Mouse (Mus musculus) kidney, postnatal 0 days (tissue): ENCODE measurements at regions not wholly inside any gene's neighbourhood (a gene's known extent, or its start where the extent isn't known, plus 50 kb on each side); places are given as distances from the start of the nearest gene placed in this dataset.

Source experiments
- ATAC-seq: fragments of 200-750 bp; cut with Nextera tagmentation; replicated peaks from 2 replicates; pipeline ENCODE4 v1.8.0; 2017; ENCODE audit warnings: low read depth, moderate number of reproducible peaks, moderate TSS enrichment, moderate library complexity; ENCODE audit not compliant: low FRiP score
- DNase-seq: peaks from one replicate; pipeline ENCODE4 v3.0.0-alpha.2; 2016; ENCODE audit warnings: low spot score
- H3K27ac ChIP-seq: fragments of 300-500 bp; sonication (generic); 2 replicates; pipeline ENCODE4 v1.5.1; 2014; ENCODE audit warnings: mild to moderate bottlenecking
- H3K27me3 ChIP-seq: fragments of 300-500 bp; sonication (generic); 2 replicates; pipeline ENCODE4 v1.6.1; 2014; ENCODE audit warnings: low read length, mixed read lengths; ENCODE audit not compliant: insufficient read depth
- H3K36me3 ChIP-seq: fragments of 300-500 bp; sonication (generic); 2 replicates; pipeline ENCODE4 v1.6.1; 2014; ENCODE audit warnings: low read length, mixed read lengths; ENCODE audit not compliant: insufficient read depth
- H3K4me1 ChIP-seq: fragments of 300-500 bp; sonication (generic); replicated peaks from 2 replicates; pipeline ENCODE4 v1.6.1; 2014; ENCODE audit warnings: antibody characterized with exemption, low read length, mixed read lengths; ENCODE audit not compliant: insufficient read depth
- H3K4me2 ChIP-seq: fragments of 300-500 bp; sonication (generic); 2 replicates; pipeline ENCODE4 v1.6.1; 2014; ENCODE audit warnings: mild to moderate bottlenecking, low read length, moderate library complexity, mixed read lengths
- H3K4me3 ChIP-seq: fragments of 300-500 bp; sonication (generic); replicated peaks from 2 replicates; pipeline ENCODE4 v1.5.1; 2014; ENCODE audit warnings: low read depth, low read length
- H3K9ac ChIP-seq: fragments of 300-500 bp; sonication (generic); 2 replicates; pipeline ENCODE4 v1.6.1; 2014; ENCODE audit warnings: low read depth, low read length
- H3K9me3 ChIP-seq: fragments of 300-500 bp; sonication (generic); replicated peaks from 2 replicates; pipeline ENCODE4 v1.6.1; 2016; ENCODE audit warnings: low read length, inconsistent platforms, mixed read lengths
- CTCF ChIP-seq: IDR thresholded peaks from 2 replicates; pipeline ENCODE4 v1.5.1; 2016; ENCODE audit warnings: antibody characterized with exemption, low read depth, mild to moderate bottlenecking, moderate library complexity
- WGBS: fragments of 180-500 bp; shearing (Covaris S2); extraction: QIAGEN DNeasy Blood & Tissue Kit; methylation state at CpG from one replicate; pipeline ENCODE4 v1.1.7; 2014; 5-methylcytosine and 5-hydroxymethylcytosine counted together

GRCm38 (mm10) chr5:64519036-64519435, 284.2 kb upstream of the Klf3 start:
- 53% methylated on average over 7 of the region's 7 CpGs for WGBS

DNA sequence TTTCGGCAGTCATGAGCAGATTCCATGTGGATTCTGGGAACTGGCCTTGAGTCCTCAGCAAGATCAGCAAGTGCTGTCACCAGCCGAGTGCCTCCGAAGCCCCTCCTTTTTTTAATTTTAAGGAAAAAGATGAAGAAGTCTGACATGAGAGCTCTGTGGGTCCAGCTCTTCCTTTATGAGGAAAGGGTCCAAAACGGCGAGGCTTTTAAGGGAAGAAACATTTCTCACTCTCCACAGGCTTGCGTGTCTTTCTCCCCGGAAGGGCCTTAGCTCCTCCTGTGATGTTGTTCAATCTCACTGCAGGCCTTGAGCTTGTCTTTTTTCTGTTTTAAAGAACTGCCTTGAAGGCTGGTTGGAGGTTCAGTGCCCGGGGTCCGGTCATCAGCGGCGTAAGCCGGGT, 283.5 kb upstream of the Klf3 start:
- 89% methylated on average over 12 of the region's 12 CpGs for WGBS
- ATAC-seq (no peak), DNase-seq (no peak)
- Histone ChIP-seq H3K9me3 (no peaks in the 10 kb centered on the region), H3K27me3 (no peaks in the 10 kb centered on the region), H3K4me2 (no peak overlapping the region), H3K27ac (no peak overlapping the region), H3K9ac (no peak overlapping the region), H3K4me1 (no peaks in the 10 kb centered on the region), H3K4me3 (no peak overlapping the region), H3K36me3 (no peaks in the 10 kb centered on the region)
- no peak for TF ChIP-seq CTCF

More at GRCm38 (mm10) chr5:64519036-64519435, 284.2 kb upstream of the Klf3 start:
- H3K4me2 ChIP-seq = no peak overlapping the region
- ATAC-seq (no peak; the same call in 1 of the 2 replicates), DNase-seq (no peak)
- H3K36me3 ChIP-seq = no peaks in the 10 kb centered on the region
- no peaks in the 10 kb centered on the region for H3K27me3 ChIP-seq
- no peak overlapping the region for H3K4me3 ChIP-seq
- H3K4me1 ChIP-seq = no peaks in the 10 kb centered on the region
- no peak overlapping the region for H3K9ac ChIP-seq
- no peak for TF ChIP-seq CTCF
- H3K9me3 ChIP-seq = no peaks in the 10 kb centered on the region
- no peak overlapping the region for H3K27ac ChIP-seq

DNA sequence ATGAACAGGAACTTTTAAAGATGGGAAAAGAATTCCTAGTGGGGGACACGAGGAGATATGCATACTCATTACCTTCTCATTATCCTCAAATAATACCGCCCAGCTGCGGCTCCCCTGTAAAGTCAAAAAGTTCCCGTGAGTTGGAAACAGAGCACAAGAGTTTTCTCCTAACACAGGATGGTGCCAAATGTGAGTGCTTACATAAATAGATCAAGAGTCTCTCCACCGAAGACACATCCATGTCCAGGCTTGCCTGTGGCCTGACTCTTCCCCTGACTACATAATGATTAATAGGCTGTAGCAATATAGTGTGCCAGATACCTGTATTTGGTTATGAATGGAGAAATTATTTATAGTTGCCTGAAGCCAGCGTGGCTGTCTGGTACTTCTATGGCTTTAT, 281.8 kb upstream of the Klf3 start:
- Histone ChIP-seq H3K27me3 (no peaks in the 10 kb centered on the region), H3K36me3 (no peaks in the 10 kb centered on the region), H3K27ac (no peak overlapping the region), H3K4me2 (no peak overlapping the region), H3K9me3 (no peaks in the 10 kb centered on the region), H3K4me3 (no peak overlapping the region), H3K4me1 (no peaks in the 10 kb centered on the region), H3K9ac (no peak overlapping the region)
- DNase-seq = no peak
- no peak for TF ChIP-seq CTCF
- WGBS = 79% methylated on average over 6 of the region's 6 CpGs
- ATAC-seq = no peak

DNA sequence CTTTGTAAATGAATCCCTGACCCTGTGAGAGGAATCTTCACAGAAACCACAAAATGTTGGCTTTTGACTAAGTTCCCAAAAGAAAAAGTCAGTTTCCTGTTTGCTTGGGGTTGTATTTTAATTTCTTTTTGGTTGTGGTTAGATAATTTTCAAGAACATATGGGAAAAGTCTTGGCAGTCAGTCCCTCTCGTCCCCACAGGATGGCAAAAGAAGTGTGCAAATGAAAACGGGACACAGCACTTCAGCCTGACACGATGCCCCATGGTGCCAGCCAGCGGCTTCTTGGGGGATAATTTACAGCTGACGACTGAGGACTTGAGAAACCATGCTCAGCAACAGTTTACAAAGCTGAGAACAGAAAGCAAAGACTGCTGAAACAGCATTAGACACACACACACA, 281.2 kb upstream of the Klf3 start:
- H3K27ac ChIP-seq = no peak overlapping the region
- H3K4me3 ChIP-seq = no peak overlapping the region
- no peaks in the 10 kb centered on the region for H3K36me3 ChIP-seq
- H3K27me3 ChIP-seq = no peaks in the 10 kb centered on the region
- no peaks in the 10 kb centered on the region for H3K9me3 ChIP-seq
- no peak overlapping the region for H3K4me2 ChIP-seq
- DNase-seq (peak; percentile 75), ATAC-seq (0 out of 2 replicates have a peak, but pooled peaks have one; percentile 42)
- H3K9ac ChIP-seq = no peak overlapping the region
- WGBS = 12% methylated on average over 5 of the region's 5 CpGs
- no peaks in the 10 kb centered on the region for H3K4me1 ChIP-seq
- peak; percentile 60 for TF ChIP-seq CTCF

- Histone ChIP-seq H3K27ac (no peak overlapping the region), H3K9ac (no peak overlapping the region), H3K27me3 (no peaks in the 10 kb centered on the region), H3K4me2 (no peak overlapping the region), H3K36me3 (no peaks in the 10 kb centered on the region), H3K4me3 (no peak overlapping the region), H3K4me1 (no peaks in the 10 kb centered on the region), H3K9me3 (no peaks in the 10 kb centered on the region)
- no peak for TF ChIP-seq CTCF
- no peak for DNase-seq
- 95% methylated on average over 3 of the region's 3 CpGs for WGBS
- ATAC-seq = no peak
These were observed 276.7 kb upstream of the Klf3 start for GRCm38 (mm10) chr5:64526521-64526920.

DNA sequence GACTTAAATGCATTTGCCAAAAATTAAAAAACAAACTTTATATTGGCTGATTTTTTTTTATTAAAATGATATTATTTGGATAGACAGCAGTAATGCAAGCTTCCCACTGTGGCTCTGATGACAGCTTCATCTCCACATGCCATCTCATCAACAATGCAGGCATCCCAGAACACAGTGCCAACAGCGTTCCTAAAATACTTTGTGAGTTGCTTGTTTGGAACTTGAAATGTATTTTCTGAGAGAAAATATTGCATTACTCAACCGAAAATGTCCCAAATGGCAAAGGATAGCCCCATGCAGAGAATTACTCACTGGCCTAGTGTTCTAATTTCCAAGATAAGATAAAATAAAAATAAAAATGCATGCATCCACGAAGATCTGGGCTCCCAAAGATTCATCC, 275.2 kb upstream of the Klf3 start:
- ATAC-seq = no peak
- Histone ChIP-seq H3K4me3 (no peak overlapping the region), H3K9ac (no peak overlapping the region), H3K27ac (no peak overlapping the region), H3K4me2 (no peak overlapping the region), H3K36me3 (no peaks in the 10 kb centered on the region), H3K27me3 (no peaks in the 10 kb centered on the region), H3K9me3 (no peaks in the 10 kb centered on the region), H3K4me1 (no peaks in the 10 kb centered on the region)
- 69% methylated on average over 3 of the region's 3 CpGs for WGBS
- no peak for DNase-seq
- no peak for TF ChIP-seq CTCF

DNA sequence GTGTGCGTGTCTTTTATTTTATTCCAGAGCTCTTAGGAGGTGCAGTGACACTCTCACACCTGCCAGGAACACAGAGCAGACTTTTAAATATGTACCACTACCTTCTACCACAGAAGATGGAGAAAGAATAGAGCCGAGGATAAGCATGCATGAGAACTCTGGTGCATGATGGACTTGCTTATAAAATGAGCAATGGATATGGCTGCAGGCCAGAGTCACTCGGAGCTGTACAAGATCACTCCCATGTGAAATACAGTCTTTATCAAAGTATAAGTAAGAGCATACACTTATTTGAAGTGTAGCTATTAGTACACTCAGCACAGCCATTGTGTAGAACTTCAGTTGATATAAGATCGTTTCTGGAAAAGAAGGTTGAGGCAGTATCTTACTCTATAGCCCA, 268.8 kb upstream of the Klf3 start:
- H3K36me3 ChIP-seq = no peaks in the 10 kb centered on the region
- no peaks in the 10 kb centered on the region for H3K9me3 ChIP-seq
- no peak overlapping the region for H3K9ac ChIP-seq
- H3K27me3 ChIP-seq = no peaks in the 10 kb centered on the region
- H3K4me3 ChIP-seq = no peak overlapping the region
- DNase-seq (no peak), ATAC-seq (no peak)
- WGBS = 91% methylated on average over 4 of the region's 4 CpGs
- H3K27ac ChIP-seq = no peak overlapping the region
- no peak for TF ChIP-seq CTCF
- no peak overlapping the region for H3K4me2 ChIP-seq
- 0 out of 2 replicates have a peak, but pooled peaks cover 5% of the 10 kb centered on the region for H3K4me1 ChIP-seq
